Mouse (Mus musculus): ENCODE measurements around the gene Snapc3.

GRCm38 (mm10) chr4:83427696-83428095 is 10.2 kb downstream of the Snapc3 start:
- TF ChIP-seq POLR2A (IDR thresholded peaks at IDR 0.05; ENCODE audit: extremely low read depth, insufficient read depth, low read length) (no peak), CTCF (IDR thresholded peaks at IDR 0.05; ENCODE audit: extremely low read depth, insufficient read depth, low read length) (no peak)
